Mouse (Mus musculus) adrenal gland (tissue): Measurements from ENCODE around the gene Narf.

Experiments used
- intact Hi-C: fragments of 180-260 bp; cut with DNase I; formaldehyde crosslinking; loops from one replicate; pipeline ENCODE4 v1.15.1; 2025
- long read RNA-seq, 2 experiments: library from polyadenylated mRNA; unstranded; transcript quantifications; one replicate each; pipeline ENCODE4 v2.0.0; 2020; ENCODE audit warnings: borderline replicate concordance in 1 of 2; ENCODE audit not compliant: insufficient replicate concordance in 1 of 2

The Narf gene
- long read RNA-seq, experiment 1, full-length matches to known transcripts, result 3 of 6 reads
- long read RNA-seq, experiment 1, partial matches to known transcripts, result 1 of 6 reads
- long read RNA-seq, experiment 1, other reads (novel, unspliced or antisense), result 2 of 6 reads
- long read RNA-seq, experiment 2, full-length matches to known transcripts, result 1 of 1 reads
- long read RNA-seq, experiment 2, partial matches to known transcripts, result 0 of 1 reads
- long read RNA-seq, experiment 2, other reads (novel, unspliced or antisense), result 0 of 1 reads

DNA sequence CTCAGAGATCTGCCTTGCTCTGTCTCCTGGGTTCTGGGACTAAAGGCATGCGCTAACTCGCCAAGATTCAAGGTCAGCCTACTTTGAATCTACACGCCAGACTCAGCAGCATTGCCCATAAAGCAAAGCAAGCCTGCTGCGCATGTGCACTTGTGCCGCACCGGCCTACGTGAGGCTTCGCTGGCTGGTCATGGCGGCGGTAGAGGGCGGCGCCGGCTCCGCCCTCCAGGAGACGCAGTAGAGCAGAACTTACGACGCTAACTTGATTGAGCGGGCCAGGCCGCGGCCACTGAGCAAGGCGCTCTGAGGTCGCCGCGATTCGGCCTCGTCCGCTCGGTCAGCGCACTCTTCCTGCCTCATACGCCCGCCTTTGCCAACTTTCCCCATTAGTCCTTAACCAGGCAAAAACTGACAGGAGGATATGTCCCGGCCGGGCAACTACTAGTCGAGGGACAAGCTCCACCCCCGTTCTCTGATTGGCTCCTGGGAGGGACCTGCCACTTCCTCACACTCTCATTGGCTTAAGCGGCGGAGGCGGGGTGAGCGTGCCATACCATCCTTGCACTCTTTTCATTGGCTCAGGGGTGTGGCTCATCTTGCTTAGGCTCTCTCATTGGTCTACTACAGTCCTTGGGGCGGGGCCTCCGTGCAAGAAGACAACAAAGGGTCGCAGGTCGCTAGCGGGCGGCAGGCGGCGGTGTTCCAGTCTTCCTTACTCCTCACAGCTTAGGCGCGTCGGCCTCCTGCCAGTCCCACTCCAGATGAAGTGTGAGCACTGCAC, at the start of gene Narf:
Narf (plus strand) TSS at position 690 of the 781 bp plus-strand sequence.
- intact Hi-C loops, result no loop called here

DNA sequence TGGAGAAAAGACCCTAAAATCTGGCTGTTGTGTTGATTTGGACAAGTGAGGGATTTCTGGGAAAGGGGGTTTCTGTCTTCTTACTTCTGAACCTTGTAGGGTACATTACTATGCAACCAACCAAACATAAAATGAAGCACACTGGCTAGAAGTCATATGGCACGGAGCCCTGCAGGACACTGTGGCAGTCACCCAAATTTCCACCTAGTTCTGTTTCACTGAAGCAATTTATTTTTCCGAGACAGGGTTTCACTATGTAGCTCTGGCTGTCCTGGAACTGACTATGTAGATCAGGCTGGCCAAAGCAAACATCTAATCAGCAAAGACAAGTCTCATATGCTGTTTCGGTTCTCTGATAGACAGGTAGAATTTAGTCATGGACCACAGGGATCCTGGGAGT, 47.4 kb upstream of the Narf start:
- intact Hi-C loops, result no loop called here

GRCm38 (mm10) chr11:121192742-121193141, 44.3 kb upstream of the Narf start:
- intact Hi-C loops, result no loop called here

DNA sequence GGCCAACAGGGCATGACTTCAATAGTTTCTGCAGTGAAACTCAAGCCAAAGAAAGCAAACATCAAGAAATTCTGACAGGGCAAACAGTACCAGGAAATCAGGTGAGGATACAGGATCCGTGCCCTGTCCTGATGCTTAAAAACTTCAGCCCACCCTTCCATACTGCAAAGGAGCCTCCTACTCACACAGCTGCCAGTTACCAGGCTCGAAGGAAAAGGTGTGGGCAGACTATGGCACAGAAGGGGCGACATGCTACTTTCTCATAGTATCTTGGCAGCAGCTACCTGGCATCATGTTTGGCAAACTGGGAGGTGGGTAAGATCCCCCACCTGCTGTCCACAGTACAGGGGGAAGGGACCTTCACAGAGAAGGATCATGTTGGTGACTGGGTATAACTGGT, 43.6 kb upstream of the Narf start:
- intact Hi-C loops, result no loop called here

DNA sequence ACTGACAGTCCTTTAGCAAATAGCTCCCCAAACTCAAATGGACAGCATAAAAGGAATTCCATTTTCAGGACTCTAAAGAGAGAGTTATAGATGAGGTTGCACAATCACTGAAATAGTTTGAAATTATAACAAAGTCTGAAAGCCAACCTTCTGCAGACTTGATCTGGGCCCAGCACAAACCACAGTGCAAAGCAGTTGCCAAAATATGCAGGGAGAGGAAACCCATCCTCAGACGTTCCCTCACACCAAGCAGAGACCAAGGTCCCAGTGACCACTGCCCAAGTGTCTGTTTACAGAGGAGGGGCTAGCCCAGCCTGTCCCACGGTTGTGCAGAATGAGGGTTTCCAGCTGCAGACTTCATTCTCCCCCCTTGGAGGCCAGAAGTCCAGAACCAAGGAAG, 38.4 kb upstream of the Narf start:
- intact Hi-C loops, result no loop called here

GRCm38 (mm10) chr11:121199851-121200250, 37.2 kb upstream of the Narf start:
- intact Hi-C loops, result no loop called here

- intact Hi-C loops, result no loop called here
These were observed 36.3 kb upstream of the Narf start for GRCm38 (mm10) chr11:121200781-121201180.

DNA sequence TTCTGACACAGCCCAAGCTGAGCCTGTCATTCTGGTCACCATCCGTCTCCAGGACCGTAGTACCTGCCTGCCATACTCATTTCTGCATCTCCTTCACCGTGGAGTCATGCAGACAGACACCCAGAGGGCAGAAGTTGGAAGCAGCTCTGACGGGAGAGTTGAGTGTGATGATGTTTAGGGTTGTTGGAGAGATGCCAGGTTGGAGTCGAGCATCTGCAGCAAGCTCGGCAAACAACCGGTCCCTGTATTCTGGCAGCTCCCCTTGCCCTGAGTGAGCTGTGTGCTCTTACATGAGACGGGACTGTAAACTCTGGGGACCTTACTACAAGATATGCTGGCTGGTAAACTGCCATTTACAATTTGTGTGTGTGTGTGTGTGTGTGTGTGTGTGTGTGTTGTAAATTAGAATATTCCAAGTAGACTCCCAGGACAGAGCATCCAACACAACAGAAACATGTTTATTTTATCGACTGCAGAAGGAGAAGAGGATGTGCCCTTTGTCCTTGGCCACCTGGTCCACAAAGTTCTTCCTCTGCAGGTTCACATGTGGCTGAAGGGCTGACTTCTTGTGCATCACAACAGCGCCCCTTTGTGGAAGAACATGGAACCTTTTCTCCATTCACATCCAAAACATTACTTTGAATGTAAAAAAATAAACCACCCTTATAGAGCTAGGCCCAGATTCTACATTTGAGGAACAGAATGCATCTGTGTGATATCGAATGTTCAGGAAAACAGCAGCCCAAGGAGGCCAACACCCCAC, 35.4 kb upstream of the Narf start:
- intact Hi-C loops, result no loop called here

- intact Hi-C loops, result no loop called here
These were observed 33.2 kb upstream of the Narf start for GRCm38 (mm10) chr11:121203859-121204160.

GRCm38 (mm10) chr11:121204161-121205006, 32.7 kb upstream of the Narf start, which contains the start of the genes Hexdc and Ogfod3:
Gene Hexdc (plus strand): TSS chr11:121204433.
Gene Ogfod3 (minus strand): TSS chr11:121204711.
- intact Hi-C loops, result no loop called here

GRCm38 (mm10) chr11:121216831-121217230, 20.2 kb upstream of the Narf start:
- intact Hi-C loops, result no loop called here

GRCm38 (mm10) chr11:121219776-121220175, 17.3 kb upstream of the Narf start:
- intact Hi-C loops, result no loop called here

DNA sequence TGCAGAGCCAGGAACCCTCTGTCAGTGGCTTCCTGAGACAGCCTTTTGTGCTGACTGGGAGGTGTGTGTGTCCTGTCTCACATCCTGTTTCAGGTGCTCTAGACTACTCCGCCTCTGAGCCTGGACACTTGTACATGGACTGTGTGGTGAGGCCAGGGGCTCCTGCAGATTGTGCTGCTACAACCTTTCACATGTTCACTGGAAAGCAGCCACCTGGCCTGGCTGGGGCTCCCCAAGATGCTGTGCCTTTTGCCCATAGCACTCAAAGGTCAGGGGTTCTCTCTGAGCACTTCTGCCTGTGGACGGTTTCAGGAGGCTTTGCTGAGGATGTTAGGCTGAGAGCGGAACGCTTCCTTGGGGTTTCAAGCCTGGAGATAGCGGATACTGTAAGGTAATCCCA, 16.3 kb upstream of the Narf start:
- intact Hi-C loops, result no loop called here

DNA sequence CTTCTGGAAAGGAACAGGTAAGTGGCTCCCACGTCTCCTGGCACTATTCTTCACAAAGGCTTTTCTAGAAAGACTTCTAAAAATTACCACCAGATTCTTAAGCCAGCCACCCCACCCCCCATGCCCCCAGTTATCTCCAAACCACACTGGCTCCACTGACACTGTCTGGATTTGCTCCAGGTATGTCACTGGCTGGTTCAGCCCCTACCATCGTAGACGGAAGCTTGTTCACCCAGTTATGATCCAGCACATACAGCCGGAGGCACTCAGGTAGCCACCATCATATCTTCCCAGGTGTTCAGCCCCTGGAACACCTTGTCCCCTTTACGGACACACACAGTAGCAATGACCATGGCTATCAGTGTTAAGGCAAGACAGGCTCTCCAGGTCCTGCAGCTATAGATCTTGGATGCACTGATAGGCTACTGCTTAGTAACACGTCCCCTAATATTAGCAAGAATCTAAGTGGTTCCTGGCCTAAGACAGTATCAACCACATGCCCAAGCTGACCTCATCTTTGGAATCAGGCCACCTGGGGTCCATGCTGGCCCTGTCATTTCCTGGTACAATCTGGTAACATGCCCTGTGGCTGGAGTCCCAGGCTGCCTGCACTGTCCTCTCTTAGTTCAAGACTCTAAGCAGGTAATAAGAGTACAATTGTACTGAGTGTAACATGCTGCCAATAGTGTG, 15.6 kb upstream of the Narf start:
- intact Hi-C loops, result no loop called here

- intact Hi-C loops, result no loop called here
These were observed 8.7 kb upstream of the Narf start for GRCm38 (mm10) chr11:121228129-121229017.

- intact Hi-C loops, result no loop called here
These were observed 8.0 kb upstream of the Narf start, which contains the start of gene Cybc1 for GRCm38 (mm10) chr11:121229018-121229439. Gene Cybc1 (minus strand): TSS chr11:121229322.

DNA sequence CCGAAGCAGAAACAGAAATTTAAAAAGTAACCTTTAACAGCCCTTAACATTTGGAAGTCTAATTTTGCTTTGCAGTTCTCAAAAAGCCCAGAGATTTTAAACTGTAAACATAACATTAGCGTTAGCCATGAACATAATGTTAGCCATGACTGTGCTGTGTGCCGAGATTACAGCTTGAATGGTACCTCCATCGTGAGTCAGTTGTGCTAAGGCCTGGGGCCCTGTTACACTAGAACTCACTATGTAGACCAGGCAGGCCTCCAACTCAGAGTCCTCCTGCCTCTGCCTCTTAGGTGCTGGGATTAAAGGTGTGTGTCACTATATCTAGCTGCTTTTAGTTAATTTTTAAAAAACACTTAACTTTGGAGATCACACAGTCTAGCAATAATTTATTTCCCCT, 5.9 kb upstream of the Narf start:
- intact Hi-C loops, result no loop called here

DNA sequence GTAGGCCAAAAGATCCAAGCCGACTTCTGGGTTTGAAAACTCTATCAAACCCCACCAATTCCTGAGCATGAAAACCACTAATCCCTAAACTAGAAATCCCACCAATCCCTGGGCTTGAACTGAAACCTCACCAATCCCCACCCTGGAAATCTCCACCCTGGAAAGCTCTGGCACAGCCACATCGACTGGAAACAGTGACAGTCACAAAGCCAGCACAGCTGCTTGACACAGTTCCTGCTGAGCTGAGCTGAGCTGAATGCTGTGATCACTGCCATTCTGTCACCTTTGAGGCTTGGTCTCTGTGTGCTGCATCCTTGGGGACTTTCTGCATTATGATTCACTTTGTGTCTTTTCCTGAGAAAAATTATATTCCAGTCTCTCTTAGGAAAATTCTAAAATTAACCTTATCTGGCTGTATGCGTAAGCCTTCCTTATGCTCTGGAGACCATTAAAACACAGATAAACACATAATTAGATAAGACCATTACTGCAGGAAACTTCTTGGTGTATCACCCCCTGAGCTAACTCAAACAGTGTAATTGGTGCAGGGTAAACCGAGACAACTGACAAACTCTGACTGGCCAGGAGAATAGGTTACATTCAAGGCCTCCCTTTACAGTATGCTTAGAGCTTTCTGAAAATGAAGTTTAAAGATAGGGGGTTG, 5.3 kb upstream of the Narf start:
- intact Hi-C loops, result no loop called here

DNA sequence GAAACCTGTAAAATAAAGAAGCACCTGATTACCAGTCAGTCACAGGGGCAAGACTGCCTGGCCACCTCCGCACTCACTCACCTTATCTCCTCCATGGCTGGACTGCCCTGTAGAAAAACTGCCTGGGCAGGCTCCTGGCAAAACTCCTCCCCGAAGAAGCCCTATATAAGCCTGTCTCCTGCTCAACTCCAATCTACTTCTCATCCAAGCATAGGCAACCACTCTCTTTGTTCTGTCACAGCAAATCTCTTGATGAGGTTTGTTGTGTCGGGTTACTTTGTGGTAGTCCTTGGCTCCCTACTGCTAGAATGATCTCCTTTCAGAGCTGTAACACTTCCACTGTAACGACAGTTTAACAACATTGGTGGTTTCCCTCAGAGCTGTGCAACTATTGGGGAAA, 4.3 kb upstream of the Narf start:
- intact Hi-C loops, result no loop called here
